Mouse (Mus musculus): ENCODE measurements around the gene Diaph2. TPM values are rescaled to one million over a fixed set of nuclear protein-coding genes. Genes with fewer than 3 reads are reported as not detected.

The Diaph2 gene
- polyA plus RNA-seq, 1 experiment from 2014 or later: 12.5 TPM

DNA sequence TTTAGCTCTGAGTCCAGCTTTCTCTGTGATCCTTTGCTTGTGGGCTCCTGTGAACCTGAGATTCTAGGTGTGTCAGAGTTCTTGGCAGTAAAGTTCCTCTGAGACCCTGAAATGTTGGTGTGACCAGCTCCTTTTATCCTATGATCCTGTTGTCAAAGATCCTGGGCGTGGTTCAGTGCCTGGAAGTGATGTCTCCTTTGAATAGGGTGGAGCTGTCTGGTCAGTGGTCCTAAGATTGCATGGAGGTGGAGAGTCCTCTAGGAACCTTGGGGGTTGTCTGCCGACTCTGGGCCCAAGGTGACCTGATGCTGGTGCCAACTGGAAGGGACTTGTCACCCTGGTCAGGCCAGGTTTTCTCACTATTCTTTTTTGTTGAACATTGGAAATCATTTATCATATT, 176.3 kb downstream of the Diaph2 start:
- WGBS: 91% methylated on average over 2 of the region's 2 CpGs
- no peak overlapping the region for H3K27ac ChIP-seq (ENCODE audit: low read length)
- H3K9me3 ChIP-seq (ENCODE audit: control insufficient read depth, low read depth, low read length): no peaks in the 10 kb centered on the region
- no peak for ATAC-seq (ENCODE audit: insufficient number of reproducible peaks, insufficient read depth, low FRiP score, low read depth)
- H3K27me3 ChIP-seq (ENCODE audit: control insufficient read depth, insufficient read depth, low read length): no peaks in the 10 kb centered on the region
- H3K9ac ChIP-seq (replicated peaks; ENCODE audit: low read depth, low read length): no peak overlapping the region
- no peak overlapping the region for H3K4me2 ChIP-seq (replicated peaks; ENCODE audit: low read depth, low read length)
- no peaks in the 10 kb centered on the region for H3K36me3 ChIP-seq (ENCODE audit: control insufficient read depth, insufficient read depth, low read length)
- no peaks in the 10 kb centered on the region for H3K4me1 ChIP-seq (ENCODE audit: control insufficient read depth, insufficient read depth, low read length)
- no peak overlapping the region for H3K4me3 ChIP-seq (ENCODE audit: low read depth, low read length)

DNA sequence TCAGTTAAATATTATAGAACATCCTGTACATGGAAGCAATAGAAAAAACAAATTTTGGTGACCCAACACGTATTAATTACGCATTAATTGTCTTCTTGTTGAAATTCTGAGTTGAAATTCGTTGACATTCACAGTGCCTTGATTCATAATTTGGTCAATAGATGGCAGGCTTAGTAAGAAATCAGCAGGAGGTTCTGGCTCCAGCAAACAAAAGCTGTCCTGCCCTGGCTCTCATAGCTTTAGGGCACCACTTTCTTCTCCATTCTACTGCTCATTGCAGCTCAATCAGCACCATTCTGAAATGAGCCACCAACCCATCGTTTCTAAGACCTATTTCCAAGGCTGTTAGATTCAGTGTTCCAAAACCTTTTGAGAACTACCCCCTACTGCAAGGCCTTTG, 225.3 kb downstream of the Diaph2 start:
- no peaks in the 10 kb centered on the region for H3K36me3 ChIP-seq (ENCODE audit: control insufficient read depth, insufficient read depth, low read length)
- H3K9me3 ChIP-seq (ENCODE audit: control insufficient read depth, low read depth, low read length): no peaks in the 10 kb centered on the region
- no peak overlapping the region for H3K4me2 ChIP-seq (replicated peaks; ENCODE audit: low read depth, low read length)
- no peak overlapping the region for H3K27ac ChIP-seq (ENCODE audit: low read length)
- no peak overlapping the region for H3K9ac ChIP-seq (replicated peaks; ENCODE audit: low read depth, low read length)
- ATAC-seq (ENCODE audit: insufficient number of reproducible peaks, insufficient read depth, low FRiP score, low read depth): no peak
- no peak overlapping the region for H3K4me3 ChIP-seq (ENCODE audit: low read depth, low read length)
- H3K27me3 ChIP-seq (ENCODE audit: control insufficient read depth, insufficient read depth, low read length): no peaks in the 10 kb centered on the region
- no peaks in the 10 kb centered on the region for H3K4me1 ChIP-seq (ENCODE audit: control insufficient read depth, insufficient read depth, low read length)
- 67% methylated on average over 4 of the region's 4 CpGs for WGBS

DNA sequence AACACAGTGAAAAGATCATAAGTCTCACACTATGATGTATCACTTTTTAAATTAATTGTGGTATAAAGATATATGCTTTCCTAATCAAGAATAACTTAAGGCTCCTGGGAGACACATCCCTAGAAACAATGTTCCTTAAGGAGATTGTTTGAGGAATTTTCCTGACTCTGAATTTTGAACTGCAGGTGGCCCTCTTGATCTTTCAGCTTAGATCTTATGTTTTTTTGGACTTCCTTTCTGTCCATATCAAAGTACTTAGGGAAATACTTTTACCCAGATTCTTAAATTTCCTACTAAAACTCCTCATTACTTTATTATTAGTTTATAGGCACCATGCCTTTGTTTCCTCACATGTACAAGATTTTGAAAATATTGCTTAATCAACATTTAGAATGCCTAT, 258.7 kb downstream of the Diaph2 start:
- Histone ChIP-seq H3K27me3 (ENCODE audit: control insufficient read depth, insufficient read depth, low read length) (no peaks in the 10 kb centered on the region), H3K4me1 (ENCODE audit: control insufficient read depth, insufficient read depth, low read length) (no peaks in the 10 kb centered on the region), H3K4me3 (ENCODE audit: low read depth, low read length) (no peak overlapping the region), H3K36me3 (ENCODE audit: control insufficient read depth, insufficient read depth, low read length) (no peaks in the 10 kb centered on the region), H3K27ac (ENCODE audit: low read length) (no peak overlapping the region), H3K4me2 (replicated peaks; ENCODE audit: low read depth, low read length) (no peak overlapping the region), H3K9me3 (ENCODE audit: control insufficient read depth, low read depth, low read length) (no peaks in the 10 kb centered on the region), H3K9ac (replicated peaks; ENCODE audit: low read depth, low read length) (no peak overlapping the region)
- ATAC-seq (ENCODE audit: insufficient number of reproducible peaks, insufficient read depth, low FRiP score, low read depth): no peak

DNA sequence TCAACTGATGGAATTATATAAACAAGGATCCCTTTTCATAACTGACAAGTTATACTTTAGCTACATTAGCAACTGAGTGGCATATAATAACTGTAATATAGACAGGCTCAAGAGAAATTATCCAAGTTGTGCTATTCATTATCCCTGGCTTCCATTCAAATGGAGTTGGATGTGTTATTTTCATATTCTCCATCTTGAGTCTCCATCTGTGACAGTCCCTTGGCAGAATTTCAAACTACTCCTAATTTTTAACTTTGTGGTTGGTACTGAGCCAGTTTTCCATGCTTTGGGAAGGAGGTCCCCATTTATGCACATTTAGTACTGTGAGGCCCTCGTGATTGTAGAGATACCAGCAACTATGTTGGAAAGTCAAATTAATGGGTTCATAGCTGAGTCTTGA, 270.2 kb downstream of the Diaph2 start:
- Histone ChIP-seq H3K9ac (replicated peaks; ENCODE audit: low read depth, low read length) (no peak overlapping the region), H3K36me3 (ENCODE audit: control insufficient read depth, insufficient read depth, low read length) (no peaks in the 10 kb centered on the region), H3K27me3 (ENCODE audit: control insufficient read depth, insufficient read depth, low read length) (no peaks in the 10 kb centered on the region), H3K4me1 (ENCODE audit: control insufficient read depth, insufficient read depth, low read length) (no peaks in the 10 kb centered on the region), H3K27ac (ENCODE audit: low read length) (no peak overlapping the region), H3K4me2 (replicated peaks; ENCODE audit: low read depth, low read length) (no peak overlapping the region), H3K4me3 (ENCODE audit: low read depth, low read length) (no peak overlapping the region), H3K9me3 (ENCODE audit: control insufficient read depth, low read depth, low read length) (no peaks in the 10 kb centered on the region)
- 50% methylated on average over 1 of the region's 1 CpGs for WGBS
- no peak for ATAC-seq (ENCODE audit: insufficient number of reproducible peaks, insufficient read depth, low FRiP score, low read depth)

DNA sequence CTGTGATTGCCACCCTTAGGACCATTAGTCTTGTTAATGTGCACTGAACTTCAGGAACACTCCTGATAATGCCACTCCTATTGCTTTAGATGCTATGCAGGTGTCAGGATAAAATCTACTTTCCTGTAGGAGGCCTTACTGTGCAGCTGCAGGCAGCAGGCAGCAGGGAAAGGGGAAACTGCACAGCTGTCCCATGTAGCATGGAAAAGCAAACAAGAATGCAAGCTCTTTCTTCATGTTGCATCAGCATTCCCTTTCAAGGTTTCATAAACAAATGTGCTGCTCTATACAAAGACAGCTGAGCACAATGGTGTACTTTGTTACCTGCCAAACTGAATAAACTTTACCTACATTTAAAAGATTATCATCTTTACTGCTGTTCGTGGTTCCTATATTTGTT, 295.0 kb downstream of the Diaph2 start:
- no peaks in the 10 kb centered on the region for H3K27me3 ChIP-seq (ENCODE audit: control insufficient read depth, insufficient read depth, low read length)
- no peak overlapping the region for H3K27ac ChIP-seq (ENCODE audit: low read length)
- 49% methylated on average over 1 of the region's 1 CpGs for WGBS
- no peaks in the 10 kb centered on the region for H3K36me3 ChIP-seq (ENCODE audit: control insufficient read depth, insufficient read depth, low read length)
- H3K9ac ChIP-seq (replicated peaks; ENCODE audit: low read depth, low read length): no peak overlapping the region
- H3K4me1 ChIP-seq (ENCODE audit: control insufficient read depth, insufficient read depth, low read length): no peaks in the 10 kb centered on the region
- H3K4me3 ChIP-seq (ENCODE audit: low read depth, low read length): no peak overlapping the region
- no peaks in the 10 kb centered on the region for H3K9me3 ChIP-seq (ENCODE audit: control insufficient read depth, low read depth, low read length)
- H3K4me2 ChIP-seq (replicated peaks; ENCODE audit: low read depth, low read length): no peak overlapping the region
- no peak for ATAC-seq (ENCODE audit: insufficient number of reproducible peaks, insufficient read depth, low FRiP score, low read depth)

DNA sequence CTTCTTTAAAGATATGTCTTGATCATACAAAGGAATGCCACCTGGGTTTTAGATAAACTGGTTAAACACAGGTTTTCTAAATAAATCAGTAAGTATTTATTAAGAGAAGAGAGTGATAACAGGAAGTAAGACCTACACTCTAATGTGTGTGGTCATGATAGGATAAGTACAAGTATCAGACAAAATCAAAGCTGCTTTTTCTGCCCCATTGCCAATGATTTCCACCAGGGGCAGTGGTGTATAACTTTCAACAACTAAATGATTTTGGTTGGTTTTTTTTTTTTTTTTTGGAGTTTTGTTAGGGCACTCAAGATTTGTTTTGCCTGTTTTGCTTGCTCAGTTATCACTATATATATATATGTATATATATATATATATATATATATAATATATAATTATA, 399.7 kb downstream of the Diaph2 start:
- Histone ChIP-seq H3K9me3 (ENCODE audit: control insufficient read depth, low read depth, low read length) (no peaks in the 10 kb centered on the region), H3K27ac (ENCODE audit: low read length) (no peak overlapping the region), H3K4me2 (replicated peaks; ENCODE audit: low read depth, low read length) (no peak overlapping the region), H3K4me1 (ENCODE audit: control insufficient read depth, insufficient read depth, low read length) (no peaks in the 10 kb centered on the region), H3K4me3 (ENCODE audit: low read depth, low read length) (no peak overlapping the region), H3K36me3 (ENCODE audit: control insufficient read depth, insufficient read depth, low read length) (no peaks in the 10 kb centered on the region), H3K9ac (replicated peaks; ENCODE audit: low read depth, low read length) (no peak overlapping the region), H3K27me3 (ENCODE audit: control insufficient read depth, insufficient read depth, low read length) (no peaks in the 10 kb centered on the region)
- no peak for ATAC-seq (ENCODE audit: insufficient number of reproducible peaks, insufficient read depth, low FRiP score, low read depth)

DNA sequence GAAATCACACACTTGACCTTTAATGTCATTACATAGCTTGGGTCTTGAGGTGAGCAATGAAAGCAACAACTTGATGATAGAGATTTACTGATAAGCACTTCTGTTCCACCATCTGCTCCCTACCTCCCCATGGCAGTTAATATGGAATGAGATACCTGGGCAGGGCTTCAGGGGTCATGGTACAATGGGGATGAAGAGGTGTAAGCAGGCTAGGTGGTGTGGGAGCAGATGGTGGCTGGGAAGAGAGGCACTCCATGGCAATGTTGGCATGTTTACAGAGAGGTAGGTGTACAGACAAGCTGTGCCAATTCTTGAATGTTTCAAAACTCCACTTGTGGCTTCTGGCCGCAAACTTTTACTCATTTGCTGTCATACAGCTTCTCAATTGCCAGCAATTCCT, 402.6 kb downstream of the Diaph2 start:
- Histone ChIP-seq H3K27me3 (ENCODE audit: control insufficient read depth, insufficient read depth, low read length) (no peaks in the 10 kb centered on the region), H3K9me3 (ENCODE audit: control insufficient read depth, low read depth, low read length) (no peaks in the 10 kb centered on the region), H3K4me1 (ENCODE audit: control insufficient read depth, insufficient read depth, low read length) (no peaks in the 10 kb centered on the region), H3K36me3 (ENCODE audit: control insufficient read depth, insufficient read depth, low read length) (no peaks in the 10 kb centered on the region), H3K9ac (replicated peaks; ENCODE audit: low read depth, low read length) (no peak overlapping the region), H3K27ac (ENCODE audit: low read length) (no peak overlapping the region), H3K4me3 (ENCODE audit: low read depth, low read length) (no peak overlapping the region), H3K4me2 (replicated peaks; ENCODE audit: low read depth, low read length) (no peak overlapping the region)
- 78% methylated on average over 1 of the region's 1 CpGs for WGBS
- no peak for ATAC-seq (ENCODE audit: insufficient number of reproducible peaks, insufficient read depth, low FRiP score, low read depth)

DNA sequence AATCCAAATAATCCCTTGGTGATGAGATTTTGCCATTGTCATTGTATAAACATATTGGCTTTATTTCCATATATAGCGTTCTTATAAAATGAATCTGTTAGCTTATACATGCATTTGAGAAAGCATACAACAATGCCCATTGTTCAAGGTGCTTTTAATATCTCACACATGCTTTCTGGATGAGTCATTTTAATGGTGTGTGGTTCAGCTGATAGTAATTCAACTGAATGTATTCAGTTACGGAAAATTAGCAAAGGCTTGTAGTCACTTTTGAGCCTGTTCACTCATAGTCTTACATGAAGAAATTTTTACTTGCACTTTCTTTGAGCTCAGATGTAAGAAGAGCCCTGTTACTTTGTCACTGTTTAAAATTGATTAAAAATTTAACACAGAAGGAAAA, 423.6 kb downstream of the Diaph2 start:
- Histone ChIP-seq H3K9ac (replicated peaks; ENCODE audit: low read depth, low read length) (no peak overlapping the region), H3K27me3 (ENCODE audit: control insufficient read depth, insufficient read depth, low read length) (no peaks in the 10 kb centered on the region), H3K9me3 (ENCODE audit: control insufficient read depth, low read depth, low read length) (no peaks in the 10 kb centered on the region), H3K4me2 (replicated peaks; ENCODE audit: low read depth, low read length) (no peak overlapping the region), H3K4me1 (ENCODE audit: control insufficient read depth, insufficient read depth, low read length) (no peaks in the 10 kb centered on the region), H3K27ac (ENCODE audit: low read length) (no peak overlapping the region), H3K4me3 (ENCODE audit: low read depth, low read length) (no peak overlapping the region), H3K36me3 (ENCODE audit: control insufficient read depth, insufficient read depth, low read length) (no peaks in the 10 kb centered on the region)
- ATAC-seq (ENCODE audit: insufficient number of reproducible peaks, insufficient read depth, low FRiP score, low read depth): no peak
- 79% methylated on average over 2 of the region's 2 CpGs for WGBS

DNA sequence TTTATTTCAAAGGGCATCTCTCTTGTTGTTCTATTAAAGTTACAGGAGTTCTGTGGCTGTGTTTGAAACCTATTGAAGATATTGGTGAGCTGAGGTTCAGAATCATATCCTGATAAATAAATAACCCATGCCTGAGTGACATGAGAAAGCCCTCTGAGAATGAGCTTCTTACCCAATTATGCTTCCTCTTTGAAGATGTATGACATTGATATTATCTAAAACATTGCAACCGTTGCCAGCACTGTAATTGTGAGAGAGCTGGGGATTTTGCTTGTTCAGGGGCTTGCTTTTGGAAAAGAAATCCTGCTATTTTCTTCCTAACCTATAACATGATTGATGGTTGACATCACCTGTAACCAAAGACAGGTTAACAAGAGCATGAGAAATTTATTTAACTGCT, 438.3 kb downstream of the Diaph2 start:
- no peak overlapping the region for H3K4me3 ChIP-seq (ENCODE audit: low read depth, low read length)
- H3K4me2 ChIP-seq (replicated peaks; ENCODE audit: low read depth, low read length): no peak overlapping the region
- 55% methylated on average over 1 of the region's 1 CpGs for WGBS
- H3K27me3 ChIP-seq (ENCODE audit: control insufficient read depth, insufficient read depth, low read length): no peaks in the 10 kb centered on the region
- H3K36me3 ChIP-seq (ENCODE audit: control insufficient read depth, insufficient read depth, low read length): no peaks in the 10 kb centered on the region
- no peaks in the 10 kb centered on the region for H3K4me1 ChIP-seq (ENCODE audit: control insufficient read depth, insufficient read depth, low read length)
- no peak for ATAC-seq (ENCODE audit: insufficient number of reproducible peaks, insufficient read depth, low FRiP score, low read depth)
- no peak overlapping the region for H3K9ac ChIP-seq (replicated peaks; ENCODE audit: low read depth, low read length)
- H3K27ac ChIP-seq (ENCODE audit: low read length): no peak overlapping the region
- no peaks in the 10 kb centered on the region for H3K9me3 ChIP-seq (ENCODE audit: control insufficient read depth, low read depth, low read length)
